Mouse (Mus musculus) C2C12 (cell line): ENCODE measurements around the gene Bscl2. TPM values are rescaled to one million over a fixed set of nuclear protein-coding genes. Genes with fewer than 3 reads are reported as not detected.
A peak's percentile ranks its signal among the peaks of the same experiment; 100 is the strongest.
"Not testable (repeated sequence)": the region's sequence is repeated elsewhere in the genome, so short reads cannot be mapped to it uniquely, and the experiment has no call there.

ENCODE experiments used
- H3K27me3 ChIP-seq: one replicate; pipeline ENCODE4 v1.6.1; 2011; ENCODE audit not compliant: control insufficient read depth, insufficient read depth, insufficient read length
- H3K36me3 ChIP-seq: one replicate; pipeline ENCODE4 v1.6.1; 2011; ENCODE audit not compliant: control insufficient read depth, insufficient read depth
- H3K4me3 ChIP-seq: one replicate; pipeline ENCODE4 v1.5.1; 2011; ENCODE audit warnings: mild to moderate bottlenecking, control low read depth; ENCODE audit not compliant: poor library complexity, insufficient read depth, severe bottlenecking
- H3K79me2 ChIP-seq: one replicate; pipeline ENCODE4 v1.6.1; 2011; ENCODE audit not compliant: control insufficient read depth, insufficient read depth
- H3K79me3 ChIP-seq: one replicate; pipeline ENCODE4 v1.6.1; 2011; ENCODE audit warnings: low read depth, control low read depth
- H3ac ChIP-seq: one replicate; pipeline ENCODE3; 2011; ENCODE audit warnings: low read depth; ENCODE audit not compliant: control insufficient read depth, insufficient read length
- CEBPB ChIP-seq: IDR thresholded peaks from one replicate; pipeline ENCODE4 v1.6.1; 2011; ENCODE audit warnings: low read depth, mild to moderate bottlenecking, control low read depth, moderate library complexity
- CTCF ChIP-seq: IDR thresholded peaks from one replicate; pipeline ENCODE4 v1.5.1; 2011; ENCODE audit not compliant: control insufficient read depth, insufficient read depth, insufficient read length
- FOSL1 ChIP-seq: IDR thresholded peaks from one replicate; pipeline ENCODE4 v1.8.0; 2011; ENCODE audit warnings: mild to moderate bottlenecking, low read length; ENCODE audit not compliant: poor library complexity, insufficient read depth, severe bottlenecking
- MAX ChIP-seq: IDR thresholded peaks from one replicate; pipeline ENCODE4 v1.6.1; 2011; ENCODE audit warnings: mild to moderate bottlenecking, control low read depth
- MYOD1 ChIP-seq: IDR thresholded peaks from one replicate; pipeline ENCODE4 v1.6.1; 2011; ENCODE audit warnings: low read depth; ENCODE audit not compliant: control insufficient read depth, insufficient read length
- MYOG ChIP-seq: IDR thresholded peaks from one replicate; pipeline ENCODE4 v1.6.1; 2011; ENCODE audit not compliant: control insufficient read depth, insufficient read length; ENCODE audit errors: extremely low read depth
- USF1 ChIP-seq: IDR thresholded peaks from one replicate; pipeline ENCODE4 v1.6.1; 2011; ENCODE audit warnings: low read depth, mild to moderate bottlenecking, control low read depth, moderate library complexity
- polyA plus RNA-seq: library from polyadenylated mRNA; unstranded; fragments of >200 nt; fragmentation: generic; extraction: Trizol; gene quantifications from one replicate; pipeline ENCODE4 v1.2.1, GENCODE M21; 2012; ENCODE audit warnings: missing spikeins

Gene Bscl2
- polyA plus RNA-seq, 1 experiment: 5.4 TPM

GRCm38 (mm10) chr19:8887585-8888463 is 50.6 kb downstream of the Bscl2 start:
- peaks cover 45% of the 10 kb centered on the region for H3K79me2 ChIP-seq
- H3ac ChIP-seq: peak overlapping the region; percentile 80
- peaks cover 16% of the 10 kb centered on the region for H3K79me3 ChIP-seq
- H3K4me3 ChIP-seq: peak overlapping the region; percentile 76
- H3K27me3 ChIP-seq: no peaks in the 10 kb centered on the region
- peaks cover 28% of the 10 kb centered on the region for H3K36me3 ChIP-seq
- TF ChIP-seq MAX (peak; percentile 40), CTCF (no peak)

GRCm38 (mm10) chr19:8888511-8889385 is 51.5 kb downstream of the Bscl2 start, which contains the start of the genes 1810009A15Rik and Gm49416:
TSS of gene 1810009A15Rik (plus strand) at chr19:8888853.
TSS of gene Gm49416 (plus strand) at chr19:8888926.
- TF ChIP-seq FOSL1 (no peak), MAX (peak; percentile 87)
- H3K36me3 ChIP-seq: peaks cover 28% of the 10 kb centered on the region
- peaks cover 54% of the 10 kb centered on the region for H3K79me2 ChIP-seq
- H3K79me3 ChIP-seq: peaks cover 25% of the 10 kb centered on the region
- peak within 1 kb of the TSS; percentile 76 for H3K4me3 ChIP-seq
- peak within 1 kb of the TSS; percentile 99 for H3ac ChIP-seq
- H3K27me3 ChIP-seq: no peaks in the 10 kb centered on the region

- H3K36me3 ChIP-seq: peaks cover 55% of the 10 kb centered on the region
- peak within 1 kb of the TSS; percentile 94 for H3K4me3 ChIP-seq
- no peaks in the 10 kb centered on the region for H3K27me3 ChIP-seq
- peaks cover 84% of the 10 kb centered on the region for H3K79me2 ChIP-seq
- peak within 1 kb of the TSS; percentile 99 for H3ac ChIP-seq
- TF ChIP-seq CEBPB (no peak), USF1 (no peak), MAX (peak; percentile 82), CTCF (no peak), MYOD1 (no peak), MYOG (no peak), FOSL1 (no peak)
- H3K79me3 ChIP-seq: peaks cover 51% of the 10 kb centered on the region
These were observed 55.8 kb downstream of the Bscl2 start, which contains the start of gene Ints5 for GRCm38 (mm10) chr19:8892829-8893766. TSS of gene Ints5 (plus strand) at chr19:8893005.

GRCm38 (mm10) chr19:8895397-8895960 is 58.2 kb downstream of the Bscl2 start:
- Histone ChIP-seq H3K27me3 (no peaks in the 10 kb centered on the region), H3K79me3 (peaks cover 58% of the 10 kb centered on the region), H3K36me3 (peaks cover 52% of the 10 kb centered on the region), H3K4me3 (no peak overlapping the region), H3ac (no peak overlapping the region), H3K79me2 (peaks cover 85% of the 10 kb centered on the region)
- TF ChIP-seq CTCF (no peak), MYOG (no peak), MYOD1 (no peak), USF1 (no peak), CEBPB (no peak), FOSL1 (no peak), MAX (no peak)

- not testable (repeated sequence) for H3K4me3 ChIP-seq
- peaks cover 51% of the 10 kb centered on the region for H3K36me3 ChIP-seq
These were observed 59.0 kb downstream of the Bscl2 start for GRCm38 (mm10) chr19:8896231-8896630.

GRCm38 (mm10) chr19:8897211-8897864 is 60.1 kb downstream of the Bscl2 start:
- Histone ChIP-seq H3ac (peak overlapping the region; percentile 44), H3K79me2 (peaks cover 93% of the 10 kb centered on the region), H3K36me3 (peaks cover 49% of the 10 kb centered on the region), H3K4me3 (peak overlapping the region; percentile 100), H3K79me3 (peaks cover 73% of the 10 kb centered on the region)
- not testable (repeated sequence) for H3K27me3 ChIP-seq

More at GRCm38 (mm10) chr19:8896231-8896630, 59.0 kb downstream of the Bscl2 start:
- peaks cover 85% of the 10 kb centered on the region for H3K79me2 ChIP-seq
- peaks cover 64% of the 10 kb centered on the region for H3K79me3 ChIP-seq
- H3ac ChIP-seq: peak overlapping the region; percentile 1
- H3K27me3 ChIP-seq: not testable (repeated sequence)
